Mouse (Mus musculus) kidney, postnatal 4 days (tissue): ENCODE measurements around the gene Usp37.
"Not testable (repeated sequence)": the region's sequence is repeated elsewhere in the genome, so short reads cannot be mapped to it uniquely, and the experiment has no call there.

Experiments used
- DNase-seq, 2 experiments: peaks; one replicate each; pipeline ENCODE4 v3.0.0; 2021; ENCODE audit warnings: mixed read lengths in 2 of 2

Gene Usp37

GRCm38 (mm10) chr1:74544184-74544583 is at the start of gene Usp37:
Gene Usp37 (minus strand): TSS chr1:74544284.
- no peak for DNase-seq

GRCm38 (mm10) chr1:74587773-74588445 is 43.8 kb upstream of the Usp37 start, which contains the start of the genes Zfp142 and Bcs1l:
Gene Zfp142 (minus strand): TSS chr1:74588246.
Gene Bcs1l (plus strand): TSS chr1:74588289.
- peak; percentile 99 to 100 for DNase-seq

DNA sequence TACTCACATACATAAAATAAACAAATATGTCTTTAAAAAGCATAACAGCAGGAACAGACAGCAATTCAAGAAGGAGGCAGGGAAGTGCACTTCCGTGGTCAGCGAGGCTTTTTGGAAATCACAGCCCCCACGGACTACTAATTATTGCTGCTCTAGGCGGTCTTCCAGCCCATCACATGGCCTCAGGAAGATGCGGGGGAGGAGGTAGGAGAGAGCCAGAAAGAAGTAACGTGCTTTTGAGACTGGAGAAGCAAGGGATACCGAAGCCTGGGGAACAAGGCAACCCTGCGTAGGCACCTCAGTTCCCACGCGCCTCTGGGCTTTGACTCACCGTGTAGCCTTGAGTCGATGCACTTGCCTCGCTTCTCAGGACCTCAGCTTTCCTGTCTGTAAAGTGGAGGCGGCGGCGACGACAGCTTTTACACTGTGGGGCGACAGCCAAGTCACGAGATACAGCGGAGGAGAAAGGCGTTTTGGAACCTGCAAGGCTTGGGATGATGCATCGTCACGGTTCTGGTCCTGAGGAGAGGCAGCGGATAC is 43.2 kb upstream of the Usp37 start:
- DNase-seq: peak; percentile 52 to 68

DNA sequence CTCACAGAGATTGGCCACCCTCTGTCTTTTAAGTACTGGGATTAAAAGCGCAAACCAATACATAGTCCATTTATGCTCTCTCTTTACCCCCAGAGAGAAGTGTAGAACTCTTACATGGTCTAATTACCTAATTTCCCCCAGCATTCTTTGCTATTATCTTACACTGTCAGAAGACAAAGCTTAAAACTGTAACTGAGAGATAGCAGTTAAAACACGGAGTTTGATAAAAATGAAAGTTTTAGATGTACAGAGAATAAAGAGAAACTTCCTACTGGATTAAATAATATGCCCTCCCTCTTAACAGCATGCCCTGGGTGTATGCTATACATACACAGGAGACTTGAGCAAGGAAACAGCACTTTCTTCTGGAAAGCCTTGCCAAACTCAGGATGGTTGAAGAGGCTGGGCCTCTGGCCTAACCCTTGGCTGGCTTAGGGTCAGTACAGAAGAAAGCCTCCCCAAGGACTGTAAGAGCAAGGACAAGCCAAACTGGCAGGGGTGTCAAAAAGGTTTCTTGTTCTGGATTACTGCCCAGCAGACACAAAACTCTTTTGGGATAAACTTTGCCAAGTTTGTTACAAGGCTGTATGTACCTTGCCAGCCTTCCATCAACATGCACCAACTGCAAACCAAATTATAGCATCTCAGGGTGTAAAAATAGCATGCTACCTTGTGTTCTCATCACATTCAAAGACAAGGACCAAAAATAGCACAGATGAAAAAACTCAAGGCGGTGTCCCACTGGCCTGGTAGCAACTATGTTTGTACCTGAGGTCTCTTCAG is 40.7 kb upstream of the Usp37 start:
- no peak for DNase-seq

DNA sequence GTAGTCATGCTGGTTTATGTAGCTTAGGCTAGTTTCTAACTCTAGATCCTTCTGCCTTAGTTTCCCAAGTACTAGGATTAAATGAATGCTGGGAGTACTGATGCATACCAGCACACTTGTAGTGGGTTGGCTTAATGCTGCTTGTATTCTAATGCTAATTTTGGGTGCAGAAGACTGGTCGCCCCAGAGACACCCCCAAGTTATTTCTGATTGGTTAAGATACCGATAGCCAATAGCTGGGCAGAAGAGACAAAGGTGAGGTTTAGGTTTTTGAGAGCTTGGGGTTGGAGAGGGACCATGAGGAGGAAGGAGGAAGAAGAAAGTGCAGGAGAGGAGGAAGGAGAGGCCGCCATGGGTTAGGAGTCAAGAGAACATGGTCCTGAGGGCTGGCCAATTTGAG is 38.5 kb upstream of the Usp37 start:
- DNase-seq: no peak

DNA sequence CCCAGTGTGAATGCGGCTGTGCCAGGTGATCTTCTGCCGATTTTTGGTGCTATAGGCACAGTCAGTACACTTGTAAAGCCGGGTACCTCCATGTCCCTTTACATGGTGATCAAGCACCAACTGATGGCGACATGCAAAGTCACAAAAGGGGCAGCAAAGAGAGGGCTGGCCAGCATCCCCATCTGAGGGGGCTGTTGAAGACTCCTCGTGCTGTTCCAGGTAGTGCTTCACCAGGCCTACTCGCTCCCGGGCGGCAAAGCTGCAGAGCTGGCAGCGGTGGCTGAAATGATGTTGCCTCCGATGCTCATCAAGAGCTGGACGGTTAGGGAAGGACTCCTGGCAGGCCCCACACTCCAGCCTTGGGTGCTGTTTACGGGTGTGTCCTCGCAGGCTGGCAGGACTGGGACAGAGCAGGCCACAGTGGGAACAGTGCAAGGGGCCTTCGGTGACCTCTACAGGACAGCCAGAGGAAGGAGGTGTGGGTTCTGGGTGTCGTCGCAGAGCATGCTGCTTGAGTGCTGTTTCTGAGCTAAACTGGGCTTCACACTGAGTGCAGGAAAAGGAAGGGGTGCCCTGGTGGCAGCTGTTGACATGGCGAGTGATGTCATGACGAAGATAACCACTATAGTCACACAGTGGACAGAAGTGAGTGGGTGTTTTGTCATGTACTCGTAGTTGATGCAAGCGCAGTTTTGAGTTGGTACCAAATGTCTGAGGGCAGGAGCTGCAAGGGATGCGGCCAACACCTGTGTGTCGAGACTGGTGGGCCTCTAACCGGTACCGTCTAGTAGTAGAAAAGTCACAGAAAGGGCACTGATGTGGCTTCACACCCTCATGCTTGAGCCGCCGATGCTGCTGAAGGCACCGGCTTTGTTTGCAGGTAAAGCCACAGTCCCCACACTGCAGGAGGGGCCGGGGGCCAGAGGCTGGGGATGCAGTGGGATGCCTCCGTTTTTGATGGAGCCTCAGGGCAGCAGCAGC is 25.9 kb upstream of the Usp37 start:
- no peak for DNase-seq

DNA sequence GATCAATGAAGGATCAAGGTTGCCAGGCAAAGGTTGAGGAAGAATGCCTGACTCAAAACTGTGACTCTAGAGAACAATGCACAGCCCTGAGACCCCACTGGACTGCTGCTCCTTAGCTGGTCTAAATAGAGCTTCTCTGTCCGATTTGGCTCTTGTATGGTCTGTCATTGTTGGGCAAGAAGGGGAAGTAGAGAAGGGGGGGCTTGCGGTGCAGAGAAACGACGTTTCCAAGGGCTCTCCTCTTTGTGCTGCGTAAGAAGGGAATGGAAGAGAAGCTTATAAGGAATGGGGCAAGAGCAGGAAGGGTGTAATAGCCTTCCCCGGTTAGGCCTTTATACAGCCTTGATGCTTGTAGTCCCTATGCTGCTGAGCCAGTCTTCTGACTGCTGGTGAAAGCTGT is 21.8 kb upstream of the Usp37 start:
- DNase-seq: no peak

GRCm38 (mm10) chr1:74559061-74559460 is 15.0 kb upstream of the Usp37 start:
- no peak for DNase-seq

- peak; percentile 19 to 38 for DNase-seq
These were observed 1.6 kb downstream of the Usp37 start, which contains the start of gene Plcd4 for GRCm38 (mm10) chr1:74542451-74542961. Gene Plcd4 (plus strand): TSS chr1:74542888.

GRCm38 (mm10) chr1:74538650-74539049 is 5.4 kb downstream of the Usp37 start:
- DNase-seq: no peak

DNA sequence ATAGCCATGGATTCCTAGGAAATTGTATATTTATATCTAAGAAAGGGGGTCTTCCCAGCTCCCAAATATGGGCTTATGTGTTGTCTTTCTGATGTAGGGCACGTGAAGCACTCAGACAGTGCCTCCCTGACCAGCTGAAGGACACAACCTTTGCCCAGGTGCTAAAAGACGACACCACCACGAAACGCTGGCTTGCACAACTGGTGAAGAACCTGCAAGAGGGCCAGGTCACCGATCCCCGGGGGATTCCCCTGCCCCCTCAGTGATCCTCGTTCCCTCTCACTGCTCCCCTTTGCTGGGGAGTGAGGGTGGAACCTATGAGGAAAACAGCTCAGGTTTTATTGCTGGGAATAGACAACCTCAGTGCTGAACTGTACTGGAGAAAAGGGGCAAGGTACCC is 15.5 kb downstream of the Usp37 start:
- peak in 1 of 2 experiments; percentile 12 for DNase-seq

GRCm38 (mm10) chr1:74524746-74525145 is 19.3 kb downstream of the Usp37 start:
- no peak for DNase-seq

DNA sequence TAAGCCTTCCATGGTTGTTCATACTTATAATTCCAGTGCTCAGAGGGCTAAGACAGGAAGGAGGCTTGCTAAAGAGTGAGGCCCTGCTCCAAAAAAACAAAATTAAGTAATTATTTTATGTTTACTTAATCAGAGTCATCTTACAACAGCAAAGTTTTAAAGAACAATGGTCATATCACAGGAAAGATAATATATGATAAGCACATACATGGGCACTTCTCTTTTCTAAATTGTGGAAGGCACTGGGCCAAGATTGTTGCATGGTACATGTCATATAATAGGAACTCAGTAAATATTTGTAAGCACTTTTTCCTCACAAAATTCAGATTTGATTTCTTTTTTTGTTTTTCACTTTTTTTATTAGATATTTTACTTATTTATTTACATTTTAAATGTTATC is 24.2 kb downstream of the Usp37 start:
- DNase-seq: no peak

GRCm38 (mm10) chr1:74512999-74513398 is 31.1 kb downstream of the Usp37 start:
- not testable (repeated sequence) for DNase-seq

DNA sequence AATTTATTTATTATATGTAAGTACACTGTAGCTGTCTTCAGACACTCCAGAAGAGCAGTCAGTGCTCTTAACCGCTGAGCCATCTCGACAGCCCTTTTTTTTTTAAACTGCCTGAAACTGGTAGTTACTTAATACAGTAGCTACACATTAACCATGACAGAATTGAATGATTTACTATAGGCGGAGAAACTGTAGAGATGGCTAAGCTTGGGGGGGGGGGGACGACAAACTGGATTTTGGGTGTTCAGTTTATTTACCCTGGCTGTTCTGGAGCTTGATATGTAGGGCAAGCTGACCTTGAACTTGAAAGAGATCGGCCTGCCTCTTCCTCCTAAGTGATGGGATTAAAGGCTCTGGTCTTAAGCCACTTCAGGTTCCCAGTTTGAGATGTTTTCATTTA is 32.8 kb downstream of the Usp37 start:
- no peak for DNase-seq

- DNase-seq: no peak
These were observed 36.3 kb downstream of the Usp37 start for GRCm38 (mm10) chr1:74507780-74508179.

GRCm38 (mm10) chr1:74506471-74506881 is 37.6 kb downstream of the Usp37 start:
- peak; percentile 73 to 84 for DNase-seq

GRCm38 (mm10) chr1:74505721-74506464 is 38.2 kb downstream of the Usp37 start, which contains the start of gene Cnot9:
Gene Cnot9 (plus strand): TSS chr1:74506058.
- peak; percentile 100 for DNase-seq

DNA sequence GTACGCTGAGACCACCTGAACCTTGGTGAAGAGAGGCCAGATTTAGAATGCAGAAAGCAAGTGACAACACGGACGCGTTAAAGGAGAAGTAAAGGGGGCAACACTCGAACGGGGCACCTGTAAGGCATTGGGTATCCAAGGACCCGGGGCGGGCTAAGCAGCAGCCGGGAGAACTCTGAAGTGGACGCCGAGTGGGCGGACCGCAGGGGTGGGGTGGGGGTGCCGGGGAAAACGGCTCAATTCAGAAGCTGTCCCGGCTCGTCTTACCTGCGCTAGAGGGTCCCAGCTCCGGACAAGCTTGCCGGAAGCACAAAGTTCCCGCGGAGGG is 38.7 kb downstream of the Usp37 start:
- no peak for DNase-seq

DNA sequence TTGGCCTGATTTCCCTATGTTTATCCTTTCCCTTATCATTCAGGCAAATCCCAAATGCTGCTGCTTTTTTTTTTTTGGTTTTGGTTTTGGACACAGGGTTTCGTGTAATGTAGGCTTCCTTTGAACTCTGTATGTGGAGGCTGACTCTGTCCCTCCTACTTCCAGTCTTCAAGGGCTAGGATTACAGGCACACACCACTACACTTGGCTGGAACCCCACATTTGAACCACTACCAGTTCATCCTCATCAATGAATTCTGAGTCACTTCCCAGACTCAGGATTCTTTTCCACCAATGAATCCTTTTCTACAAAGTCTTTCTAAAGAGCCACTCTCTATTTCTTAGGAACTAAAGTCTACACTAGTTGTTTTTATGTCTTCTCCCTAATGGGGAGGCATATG is 43.0 kb downstream of the Usp37 start:
- no peak for DNase-seq

DNA sequence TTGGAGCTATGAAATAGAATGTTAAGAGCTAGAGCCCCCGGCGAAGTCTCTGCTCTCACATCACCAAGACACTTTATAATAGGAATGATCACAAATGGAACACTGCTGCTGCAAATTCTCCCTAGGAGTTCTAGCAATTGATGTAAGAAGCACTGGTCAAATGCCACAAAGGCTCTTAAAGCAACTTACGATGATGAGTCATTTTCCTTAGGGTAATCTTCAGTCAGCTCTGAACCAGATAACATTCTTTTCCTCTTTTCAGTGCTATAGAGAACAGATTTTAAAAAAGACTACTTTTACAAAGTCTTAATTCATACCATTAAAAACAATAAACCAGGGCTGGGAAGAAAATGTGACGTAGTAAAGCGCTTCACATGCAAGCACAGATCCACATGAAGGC is 58.3 kb downstream of the Usp37 start:
- DNase-seq: no peak

- peak; percentile 65 to 69 for DNase-seq
These were observed 83.8 kb downstream of the Usp37 start for GRCm38 (mm10) chr1:74460273-74460672.
